Mouse (Mus musculus): Measurements from ENCODE around the gene Mob3b.
A peak's percentile ranks its signal among the peaks of the same experiment; 100 is the strongest.

Mob3b gene

DNA sequence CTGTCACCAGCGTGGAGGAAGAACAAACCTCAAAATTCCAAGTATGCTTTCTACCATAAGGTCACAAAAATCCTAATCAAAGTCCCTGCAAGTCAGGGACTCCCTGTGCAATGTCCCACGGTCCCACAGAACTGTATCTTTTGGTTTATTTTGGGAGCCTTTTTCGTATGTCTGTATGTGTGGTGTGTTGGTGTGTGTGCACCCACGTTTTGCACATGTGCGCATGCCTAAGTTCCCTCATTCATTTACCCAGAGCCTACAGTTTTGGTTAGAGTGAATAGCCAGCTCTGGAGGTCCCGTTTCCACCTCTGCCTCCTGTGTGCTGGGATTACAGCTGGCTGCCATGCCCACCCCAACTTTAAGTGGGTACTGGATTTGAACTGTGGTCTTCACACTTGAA is 189.7 kb downstream of the Mob3b start:
- H3K4me3 ChIP-seq (replicated peaks; ENCODE audit: low read length), result no peak overlapping the region
- no peaks in the 10 kb centered on the region for H3K4me1 ChIP-seq (replicated peaks; ENCODE audit: low read depth, low read length)
- no peaks in the 10 kb centered on the region for H3K27me3 ChIP-seq (ENCODE audit: insufficient read depth, low read length)
- no peaks in the 10 kb centered on the region for H3K36me3 ChIP-seq (ENCODE audit: insufficient read depth, low read length)
- H3K9me3 ChIP-seq (ENCODE audit: low read length), result peaks cover 6% of the 10 kb centered on the region
- TF ChIP-seq POU5F1 (IDR thresholded peaks at IDR 0.05; ENCODE audit: borderline replicate concordance, low read length) (no peak), NANOG (IDR thresholded peaks at IDR 0.05; ENCODE audit: borderline replicate concordance, low read length) (no peak), CTCF (conservative IDR thresholded peaks at IDR 0.05; ENCODE audit: low read length) (no peak)

DNA sequence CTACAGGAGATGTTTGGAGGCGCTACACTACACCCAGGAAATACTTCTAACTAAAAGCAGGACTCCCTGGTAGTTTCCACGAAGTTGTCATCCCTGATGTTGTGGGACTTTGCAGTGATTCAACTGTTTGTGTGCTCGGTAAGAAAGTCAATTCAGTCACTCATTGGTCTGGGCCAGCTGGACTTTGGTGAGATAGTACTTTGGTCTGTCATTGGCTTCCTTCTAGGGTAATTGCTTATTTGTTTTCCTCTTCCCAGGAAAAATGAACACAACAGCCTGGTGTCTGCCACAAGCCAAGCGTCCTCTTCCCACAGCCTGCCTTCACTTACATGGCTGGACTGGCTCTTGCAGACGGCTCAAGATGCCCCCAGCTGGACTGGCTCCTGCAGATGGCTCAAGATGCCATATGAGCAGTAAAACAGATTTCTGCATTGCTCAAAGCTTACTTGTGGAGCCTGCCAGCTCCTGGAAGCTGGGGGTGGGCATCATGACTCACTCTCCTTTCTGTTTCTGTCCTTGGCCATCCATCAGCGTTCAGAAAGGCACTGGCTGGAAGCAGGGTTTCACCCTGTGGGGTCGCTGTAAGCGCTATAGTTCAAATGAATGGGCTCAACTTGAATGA is 190.8 kb downstream of the Mob3b start:
- no peak overlapping the region for H3K4me3 ChIP-seq (replicated peaks; ENCODE audit: low read length)
- H3K27me3 ChIP-seq (ENCODE audit: insufficient read depth, low read length), result no peaks in the 10 kb centered on the region
- TF ChIP-seq NANOG (IDR thresholded peaks at IDR 0.05; ENCODE audit: borderline replicate concordance, low read length) (no peak), CTCF (conservative IDR thresholded peaks at IDR 0.05; ENCODE audit: low read length) (no peak), POU5F1 (IDR thresholded peaks at IDR 0.05; ENCODE audit: borderline replicate concordance, low read length) (no peak)
- no peaks in the 10 kb centered on the region for H3K4me1 ChIP-seq (replicated peaks; ENCODE audit: low read depth, low read length)
- no peaks in the 10 kb centered on the region for H3K9me3 ChIP-seq (ENCODE audit: low read length)
- no peaks in the 10 kb centered on the region for H3K36me3 ChIP-seq (ENCODE audit: insufficient read depth, low read length)

DNA sequence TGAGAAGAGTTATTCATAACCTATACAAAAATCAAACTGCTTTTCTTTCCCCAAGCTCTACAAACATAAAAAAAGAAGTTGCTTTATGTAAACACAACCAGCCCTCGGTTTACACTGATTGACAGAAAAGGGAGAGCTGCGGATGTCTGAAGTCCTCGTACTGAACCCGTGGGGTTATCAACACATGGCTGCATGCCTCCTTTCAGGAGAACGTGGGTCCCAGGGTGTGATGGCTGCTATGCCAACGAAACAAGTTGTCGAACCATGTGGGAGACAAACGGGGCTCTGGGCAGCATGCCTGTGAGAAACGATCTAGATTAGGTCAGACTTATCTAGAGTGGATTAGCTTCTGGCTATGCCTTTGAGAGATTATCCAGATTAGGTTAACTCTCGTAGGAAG is 192.4 kb downstream of the Mob3b start:
- Histone ChIP-seq H3K4me3 (replicated peaks; ENCODE audit: low read length) (no peak overlapping the region), H3K27me3 (ENCODE audit: insufficient read depth, low read length) (no peaks in the 10 kb centered on the region), H3K4me1 (replicated peaks; ENCODE audit: low read depth, low read length) (no peaks in the 10 kb centered on the region), H3K36me3 (ENCODE audit: insufficient read depth, low read length) (no peaks in the 10 kb centered on the region), H3K9me3 (ENCODE audit: low read length) (no peaks in the 10 kb centered on the region)
- no peak for TF ChIP-seq POU5F1 (IDR thresholded peaks at IDR 0.05; ENCODE audit: borderline replicate concordance, low read length)
- TF ChIP-seq NANOG (IDR thresholded peaks at IDR 0.05; ENCODE audit: borderline replicate concordance, low read length), result no peak
- TF ChIP-seq CTCF (conservative IDR thresholded peaks at IDR 0.05; ENCODE audit: low read length), result no peak

DNA sequence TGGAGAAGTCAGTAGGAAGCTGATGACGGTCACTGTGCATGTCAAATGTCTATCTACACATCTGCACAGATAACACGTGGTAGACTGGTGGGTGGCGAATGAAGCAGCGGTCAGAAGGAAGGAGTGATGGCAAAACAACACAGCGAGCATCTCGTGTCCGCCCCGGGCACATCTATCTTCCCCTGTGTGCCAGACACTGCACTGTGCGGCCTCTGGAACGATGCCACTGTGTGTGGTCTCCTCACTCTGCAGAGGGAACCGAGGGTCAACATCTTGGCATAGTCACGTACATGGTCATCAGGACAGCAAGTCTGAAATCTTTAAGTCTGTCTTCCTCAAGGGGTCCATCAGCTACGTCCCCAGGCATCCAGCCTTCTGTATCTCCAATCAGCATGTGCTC is 193.3 kb downstream of the Mob3b start:
- TF ChIP-seq CTCF (conservative IDR thresholded peaks at IDR 0.05; ENCODE audit: low read length), result no peak
- no peak for TF ChIP-seq POU5F1 (IDR thresholded peaks at IDR 0.05; ENCODE audit: borderline replicate concordance, low read length)
- TF ChIP-seq NANOG (IDR thresholded peaks at IDR 0.05; ENCODE audit: borderline replicate concordance, low read length), result no peak
- Histone ChIP-seq H3K4me1 (replicated peaks; ENCODE audit: low read depth, low read length) (no peaks in the 10 kb centered on the region), H3K36me3 (ENCODE audit: insufficient read depth, low read length) (no peaks in the 10 kb centered on the region), H3K27me3 (ENCODE audit: insufficient read depth, low read length) (no peaks in the 10 kb centered on the region), H3K4me3 (replicated peaks; ENCODE audit: low read length) (no peak overlapping the region), H3K9me3 (ENCODE audit: low read length) (no peaks in the 10 kb centered on the region)

DNA sequence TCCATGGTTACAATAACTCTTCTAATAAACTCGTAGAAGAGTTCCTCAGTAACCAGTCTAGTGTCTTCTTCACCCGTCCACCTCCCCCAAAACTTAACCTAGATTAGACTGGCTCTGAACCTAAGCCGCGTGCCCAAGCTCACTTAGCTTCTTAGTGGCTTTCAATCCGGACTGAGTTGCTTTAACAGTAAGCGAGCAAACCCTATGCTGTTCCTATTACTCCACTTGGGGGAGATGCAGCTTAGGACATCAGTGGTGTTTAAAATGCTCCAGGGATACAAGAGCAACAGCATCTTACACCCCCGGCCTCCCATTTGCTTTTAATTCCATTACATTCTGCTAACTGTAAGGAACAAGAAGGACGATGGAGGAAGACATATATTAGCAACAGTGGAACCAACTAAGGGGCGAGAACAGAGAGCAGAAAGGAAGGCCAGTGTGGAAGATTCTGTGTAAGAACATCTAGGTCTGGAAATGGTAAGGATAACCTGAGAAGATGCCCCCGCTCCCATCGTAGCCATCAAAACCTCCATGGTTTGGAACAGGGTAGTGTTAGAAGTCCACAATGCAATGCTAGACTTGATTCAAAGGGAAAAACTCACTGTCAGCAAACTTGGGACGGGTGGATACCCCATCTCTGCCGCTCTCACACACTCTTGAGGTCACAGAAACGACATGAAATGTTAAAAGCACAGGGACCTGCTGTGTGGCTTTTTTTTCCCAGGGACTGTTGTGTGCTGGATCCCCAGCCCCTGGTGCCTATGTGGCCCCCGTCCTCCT is 196.3 kb downstream of the Mob3b start:
- H3K4me1 ChIP-seq (replicated peaks; ENCODE audit: low read depth, low read length), result peaks cover 10% of the 10 kb centered on the region
- no peaks in the 10 kb centered on the region for H3K9me3 ChIP-seq (ENCODE audit: low read length)
- TF ChIP-seq NANOG (IDR thresholded peaks at IDR 0.05; ENCODE audit: borderline replicate concordance, low read length) (no peak), CTCF (conservative IDR thresholded peaks at IDR 0.05; ENCODE audit: low read length) (no peak), POU5F1 (IDR thresholded peaks at IDR 0.05; ENCODE audit: borderline replicate concordance, low read length) (no peak)
- H3K4me3 ChIP-seq (replicated peaks; ENCODE audit: low read length), result no peak overlapping the region
- H3K27me3 ChIP-seq (ENCODE audit: insufficient read depth, low read length), result peaks cover 5% of the 10 kb centered on the region; the same call in 1 of the 2 replicates
- no peaks in the 10 kb centered on the region for H3K36me3 ChIP-seq (ENCODE audit: insufficient read depth, low read length)

DNA sequence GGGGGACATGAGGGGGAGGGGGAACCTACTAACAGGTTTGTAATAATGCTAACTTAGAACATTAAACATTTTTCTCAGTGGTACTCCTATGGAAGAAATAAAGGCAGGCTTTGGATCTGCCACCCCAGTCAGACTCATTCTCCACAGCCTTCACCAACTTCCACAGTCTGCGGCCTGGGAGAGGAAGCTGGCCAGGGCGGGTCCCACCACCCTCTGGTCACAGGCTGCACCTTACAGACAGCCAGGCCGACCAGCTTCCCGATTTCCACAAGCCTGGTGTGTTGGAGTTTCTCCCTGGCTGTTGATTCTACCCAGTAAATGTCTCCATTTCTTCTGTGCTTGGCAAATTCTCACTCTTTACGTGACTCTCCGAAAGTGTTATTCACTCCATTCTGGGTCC is 197.8 kb downstream of the Mob3b start:
- no peaks in the 10 kb centered on the region for H3K36me3 ChIP-seq (ENCODE audit: insufficient read depth, low read length)
- peaks cover 7% of the 10 kb centered on the region; the same call in 1 of the 2 replicates for H3K27me3 ChIP-seq (ENCODE audit: insufficient read depth, low read length)
- no peaks in the 10 kb centered on the region for H3K9me3 ChIP-seq (ENCODE audit: low read length)
- peaks cover 10% of the 10 kb centered on the region for H3K4me1 ChIP-seq (replicated peaks; ENCODE audit: low read depth, low read length)
- TF ChIP-seq NANOG (IDR thresholded peaks at IDR 0.05; ENCODE audit: borderline replicate concordance, low read length) (no peak), CTCF (conservative IDR thresholded peaks at IDR 0.05; ENCODE audit: low read length) (no peak), POU5F1 (IDR thresholded peaks at IDR 0.05; ENCODE audit: borderline replicate concordance, low read length) (no peak)
- H3K4me3 ChIP-seq (replicated peaks; ENCODE audit: low read length), result no peak overlapping the region

DNA sequence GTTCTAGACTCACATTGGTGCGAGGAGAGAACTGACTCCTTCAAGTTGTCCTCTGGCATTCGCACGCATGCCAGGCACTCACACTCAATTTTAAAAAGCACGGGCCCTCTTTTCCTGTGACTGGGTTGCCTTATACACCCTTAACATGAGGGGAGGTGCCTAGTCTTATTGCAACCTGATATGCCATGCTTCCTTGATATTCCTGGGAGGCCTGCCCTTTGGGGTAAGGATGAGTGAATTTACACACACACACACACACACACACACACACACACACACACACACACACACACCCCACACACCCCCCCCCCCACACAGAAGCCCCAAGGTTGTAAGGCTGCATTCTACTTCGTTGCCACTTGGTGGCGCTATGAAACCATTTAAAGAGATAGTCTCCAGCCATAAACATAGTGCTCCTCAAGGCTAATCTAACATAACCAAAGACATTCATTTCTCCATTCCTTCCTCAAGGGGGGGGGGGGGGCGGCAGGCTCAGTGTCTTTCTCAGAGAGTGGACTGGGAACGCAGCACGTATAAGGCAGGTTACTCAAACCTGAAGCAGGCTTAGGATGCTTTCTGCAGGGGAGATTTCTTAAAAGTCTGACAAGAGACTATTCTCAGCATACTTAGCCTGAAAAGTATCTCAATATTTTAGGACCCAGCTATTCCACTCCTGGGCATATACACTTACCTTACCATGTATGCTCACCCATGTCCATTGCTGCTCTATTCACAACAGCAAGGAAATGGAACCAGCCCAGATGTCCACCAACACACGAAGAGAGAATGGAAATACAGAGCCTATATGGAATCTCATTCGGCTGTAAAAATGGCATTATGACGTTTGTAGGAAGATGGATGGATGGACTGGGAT is 198.9 kb downstream of the Mob3b start:
- TF ChIP-seq CTCF (conservative IDR thresholded peaks at IDR 0.05; ENCODE audit: low read length) (peak; percentile 38), NANOG (IDR thresholded peaks at IDR 0.05; ENCODE audit: borderline replicate concordance, low read length) (no peak), POU5F1 (IDR thresholded peaks at IDR 0.05; ENCODE audit: borderline replicate concordance, low read length) (no peak)
- Histone ChIP-seq H3K36me3 (ENCODE audit: insufficient read depth, low read length) (no peaks in the 10 kb centered on the region), H3K9me3 (ENCODE audit: low read length) (no peaks in the 10 kb centered on the region), H3K4me1 (replicated peaks; ENCODE audit: low read depth, low read length) (peaks cover 15% of the 10 kb centered on the region), H3K4me3 (replicated peaks; ENCODE audit: low read length) (no peak overlapping the region), H3K27me3 (ENCODE audit: insufficient read depth, low read length) (peaks cover 7% of the 10 kb centered on the region; the same call in 1 of the 2 replicates)

DNA sequence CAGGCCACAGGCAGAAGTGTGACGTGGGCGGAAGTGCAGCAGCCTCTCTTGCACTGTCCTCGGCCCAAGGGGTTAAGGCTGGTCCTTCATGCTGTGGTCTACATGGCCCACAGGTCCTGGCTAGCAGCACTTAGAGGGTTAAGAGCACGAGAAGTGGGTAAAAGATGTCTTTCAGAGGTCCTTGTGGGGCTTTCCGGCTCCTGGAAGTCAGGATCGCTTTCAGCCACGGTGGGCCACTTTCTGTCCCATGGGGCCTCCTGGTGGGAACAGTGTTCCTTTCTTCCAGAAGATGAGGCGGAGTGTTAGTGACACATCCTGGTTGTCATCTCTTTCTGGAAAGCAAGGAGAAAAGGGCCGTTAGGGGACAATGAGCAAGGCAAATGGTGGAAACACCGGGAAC is 203.6 kb downstream of the Mob3b start:
- Histone ChIP-seq H3K4me1 (replicated peaks; ENCODE audit: low read depth, low read length) (peaks cover 15% of the 10 kb centered on the region), H3K36me3 (ENCODE audit: insufficient read depth, low read length) (no peaks in the 10 kb centered on the region), H3K4me3 (replicated peaks; ENCODE audit: low read length) (no peak overlapping the region), H3K27me3 (ENCODE audit: insufficient read depth, low read length) (peaks cover 7% of the 10 kb centered on the region; the same call in 1 of the 2 replicates), H3K9me3 (ENCODE audit: low read length) (no peaks in the 10 kb centered on the region)
- TF ChIP-seq POU5F1 (IDR thresholded peaks at IDR 0.05; ENCODE audit: borderline replicate concordance, low read length), result no peak
- no peak for TF ChIP-seq NANOG (IDR thresholded peaks at IDR 0.05; ENCODE audit: borderline replicate concordance, low read length)
- no peak for TF ChIP-seq CTCF (conservative IDR thresholded peaks at IDR 0.05; ENCODE audit: low read length)
